ENCODE assay signal across 10 mouse cellular contexts in genomic region chr1:74926721-74927120, GRCm38 (mm10). TPM values are rescaled to one million over a fixed set of nuclear protein-coding genes. Genes with fewer than 3 reads are reported as not detected.
A peak's percentile ranks its signal among the peaks of the same experiment; 100 is the strongest.
DNase-seq lines count a peak whose midpoint lies in the region; ATAC-seq and TF ChIP-seq lines count a peak whose summit lies in the region.
"Had no signal": no experiment of that assay in that cellular context is flagged by ENCODE, and none has a peak within 500 bp of the region (broad histone marks: within the 10 kb centered on the region; RNA-seq: fewer than 3 reads in every experiment).

No protein-coding gene starts in this region.

- TF ChIP-seq CTCF in cortical plate, adult 2 months (IDR thresholded peaks at IDR 0.05; ENCODE audit: extremely low read depth, insufficient read depth, low read length): peak; percentile 95
- TF ChIP-seq CTCF in kidney, postnatal 0 days (IDR thresholded peaks at IDR 0.05; ENCODE audit: low read depth): peak; percentile 95

- no peak overlapping the region for H3K4me2 ChIP-seq in kidney, postnatal 0 days (ENCODE audit: low read length)
- H3K4me2 ChIP-seq: heart, embryonic 15.5 days had no signal

- no peaks in the 10 kb centered on the region for H3K9me3 ChIP-seq in kidney, postnatal 0 days (replicated peaks; ENCODE audit: low read length)
- H3K9me3 ChIP-seq: heart, embryonic 15.5 days; megakaryocyte, embryonic 14.5 days had no signal

- no peaks in the 10 kb centered on the region for H3K36me3 ChIP-seq in kidney, postnatal 0 days (ENCODE audit: insufficient read depth, low read length)
- H3K36me3 ChIP-seq: heart, embryonic 15.5 days had no signal

- 28% methylated on average over 6 of the region's 6 CpGs for WGBS in kidney, postnatal 0 days

- H3K27ac ChIP-seq in cortical plate, adult 2 months (ENCODE audit: insufficient read depth, low read length): no peak overlapping the region
- H3K27ac ChIP-seq in kidney, postnatal 0 days: no peak overlapping the region
- H3K27ac ChIP-seq: heart, embryonic 15.5 days had no signal

- TF ChIP-seq POLR2A in cortical plate, adult 2 months (IDR thresholded peaks at IDR 0.05; ENCODE audit: extremely low read depth, insufficient read depth, low read length): no peak

- H3K9ac ChIP-seq in kidney, postnatal 0 days (ENCODE audit: low read depth, low read length): no peak overlapping the region
- H3K9ac ChIP-seq: heart, embryonic 15.5 days had no signal

- ATAC-seq in kidney, postnatal 0 days (replicated peaks; ENCODE audit: low FRiP score, low read depth): no peak

- 0 out of 2 replicates have a peak, but pooled peaks cover 4% of the 10 kb centered on the region for H3K27me3 ChIP-seq in kidney, postnatal 0 days (ENCODE audit: insufficient read depth, low read length)

- peak; percentile 63 for DNase-seq in embryo, embryonic 10 days (ENCODE audit: low spot score)
- DNase-seq in embryo, embryonic 9.5 days (ENCODE audit: extremely low spot score): no peak
- peak; percentile 34 for DNase-seq in ovary, postnatal 14 days (ENCODE audit: low spot score)
- DNase-seq in ovary, postnatal 10 days (ENCODE audit: low spot score): no peak
- peak; percentile 44 for DNase-seq in kidney, postnatal 0 days (ENCODE audit: low spot score)
- peak; percentile 36 for DNase-seq in retina, postnatal 7 days (ENCODE audit: low read depth, low spot score)
- no peak for DNase-seq in urinary bladder, adult 2 months (ENCODE audit: low spot score)

- H3K4me1 ChIP-seq in cortical plate, adult 2 months (ENCODE audit: control insufficient read depth, insufficient read depth, low read length): no peaks in the 10 kb centered on the region
- H3K4me1 ChIP-seq in kidney, postnatal 0 days (replicated peaks; ENCODE audit: insufficient read depth, low read length): no peaks in the 10 kb centered on the region
- H3K4me1 ChIP-seq: heart, embryonic 15.5 days; megakaryocyte, embryonic 14.5 days had no signal

- no peak overlapping the region for H3K4me3 ChIP-seq in cortical plate, adult 2 months (ENCODE audit: insufficient read depth, low read length)
- H3K4me3 ChIP-seq in kidney, postnatal 0 days (replicated peaks; ENCODE audit: low read depth, low read length): no peak overlapping the region
- H3K4me3 ChIP-seq: heart, embryonic 15.5 days; megakaryocyte, embryonic 14.5 days had no signal

RNA-seq across cellular contexts. Expression of gene Cfap65, which starts 8.7 kb away (rescaled TPM):
- polyA plus RNA-seq in cortical plate, adult 2 months (2012; rRNA removed): 8.9 and 10.6 TPM in 2 replicates
- 0.08 TPM in 2 replicates for polyA plus RNA-seq in kidney, postnatal 0 days (2015; fragmentation: Nextera tagmentation; extraction: Ambion mirVana)
- polyA plus RNA-seq in urinary bladder, adult 2 months (2012; rRNA removed): 0.01 TPM in 1 of 2 replicates, not detected in the other
- polyA plus RNA-seq: heart, embryonic 15.5 days had no signal

RNA-seq across cellular contexts. Expression of gene Ihh, which starts 24.8 kb away (rescaled TPM):
- 0.34 and 0.46 TPM in 2 replicates for polyA plus RNA-seq in cortical plate, adult 2 months (2012; rRNA removed)
- polyA plus RNA-seq in kidney, postnatal 0 days (2015; fragmentation: Nextera tagmentation; extraction: Ambion mirVana): 6.3 and 6.9 TPM in 2 replicates
- polyA plus RNA-seq in urinary bladder, adult 2 months (2012; rRNA removed): 0.16 and 0.21 TPM in 2 replicates

RNA-seq across cellular contexts. Expression of gene Cryba2, which starts 33.8 kb away (rescaled TPM):
- polyA plus RNA-seq in cortical plate, adult 2 months (2012; rRNA removed): 0.66 and 1.4 TPM in 2 replicates
- not detected in 2 replicates for polyA plus RNA-seq in kidney, postnatal 0 days (2015; fragmentation: Nextera tagmentation; extraction: Ambion mirVana)
- polyA plus RNA-seq in urinary bladder, adult 2 months (2012; rRNA removed): not detected in 2 replicates
- polyA plus RNA-seq: heart, embryonic 15.5 days had no signal

RNA-seq across cellular contexts. Expression of gene Fev, which starts 41.5 kb away (rescaled TPM):
- polyA plus RNA-seq in cortical plate, adult 2 months (2012; rRNA removed): not detected in 2 replicates
- 0.14 and 0.20 TPM in 2 replicates for polyA plus RNA-seq in kidney, postnatal 0 days (2015; fragmentation: Nextera tagmentation; extraction: Ambion mirVana)
- polyA plus RNA-seq in urinary bladder, adult 2 months (2012; rRNA removed): not detected in 2 replicates

Comparison
In these comparisons a context has a peak if more than half of its experiments do, and no peak if none do; other contexts are left out.
1. DNase-seq: peak in embryo, embryonic 10 days (single experiment), ovary, postnatal 14 days (single experiment), kidney, postnatal 0 days (single experiment) and retina, postnatal 7 days (single experiment); none in embryo, embryonic 9.5 days (single experiment), ovary, postnatal 10 days (single experiment) and urinary bladder, adult 2 months (single experiment).